In the genomic region with DNA sequence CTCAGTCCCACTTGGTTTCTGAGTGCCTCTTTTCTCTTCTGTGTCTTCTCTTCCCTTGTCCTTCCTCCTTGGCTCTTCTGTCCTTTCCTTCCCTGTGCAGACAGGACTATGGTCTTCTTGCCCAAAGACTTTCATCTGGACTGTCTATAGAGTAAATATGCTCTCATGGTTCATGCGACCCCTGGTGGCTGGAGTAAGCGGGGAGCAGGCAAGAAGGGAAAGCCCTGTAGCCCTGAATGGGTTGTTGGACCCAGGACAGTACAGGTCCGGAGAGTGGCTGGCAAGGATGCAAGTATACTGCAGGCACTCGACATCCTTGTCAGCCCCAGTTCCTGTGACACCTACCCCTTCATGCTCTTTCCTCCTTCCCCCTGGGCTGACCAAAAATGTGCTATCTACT, we compare ENCODE assay signal across 9 mouse cellular contexts. TPM values are rescaled to one million over a fixed set of nuclear protein-coding genes. Genes with fewer than 3 reads are reported as not detected.
A peak's percentile ranks its signal among the peaks of the same experiment; 100 is the strongest.
DNase-seq lines count a peak whose midpoint lies in the region; ATAC-seq lines count a peak whose summit lies in the region.
"Had no signal": no experiment of that assay in that cellular context is flagged by ENCODE, and none has a peak within 500 bp of the region (broad histone marks: within the 10 kb centered on the region; RNA-seq: fewer than 3 reads in every experiment).

No protein-coding gene starts in this region.

- peaks cover 58% of the 10 kb centered on the region for H3K36me3 ChIP-seq in liver, embryonic 13.5 days
- peaks cover 18% of the 10 kb centered on the region for H3K36me3 ChIP-seq in neural tube, embryonic 11.5 days (ENCODE audit: control insufficient read depth, insufficient read depth, low read length)

- H3K9ac ChIP-seq in liver, embryonic 13.5 days: no peak overlapping the region
- H3K9ac ChIP-seq in neural tube, embryonic 11.5 days (ENCODE audit: low read length): no peak overlapping the region
- H3K9ac ChIP-seq: embryonic facial prominence, embryonic 12.5 days had no signal

- H3K4me2 ChIP-seq in liver, embryonic 13.5 days: no peak overlapping the region
- H3K4me2 ChIP-seq in neural tube, embryonic 11.5 days (ENCODE audit: low read depth): no peak overlapping the region
- H3K4me2 ChIP-seq: embryonic facial prominence, embryonic 12.5 days had no signal

- no peaks in the 10 kb centered on the region for H3K9me3 ChIP-seq in liver, embryonic 13.5 days (replicated peaks)
- no peaks in the 10 kb centered on the region for H3K9me3 ChIP-seq in neural tube, embryonic 11.5 days (ENCODE audit: control insufficient read depth, low read length)
- H3K9me3 ChIP-seq: embryonic facial prominence, embryonic 12.5 days had no signal

- DNase-seq in right cerebral cortex, adult 18-20 months: peak; percentile 58
- no peak for DNase-seq in right cerebral cortex, postnatal 36 days (ENCODE audit: low spot score in 2 of 2)
- DNase-seq in cerebellum, adult 11-12 months: peak; percentile 59
- DNase-seq in frontal cortex, postnatal 36 days (ENCODE audit: low spot score in 2 of 2): peak; percentile 50 to 51
- DNase-seq in kidney, adult 9 months: peak; percentile 81
- peak; percentile 55 for DNase-seq in liver, embryonic 13.5 days
- DNase-seq in neural tube, embryonic 11.5 days (ENCODE audit: low spot score): peak; percentile 75
- peak; percentile 50 for DNase-seq in thymus, postnatal 0 days (ENCODE audit: low spot score)

- peak; percentile 39; the same call in 1 of the 2 replicates for ATAC-seq in liver, embryonic 13.5 days (ENCODE audit: low read depth)
- 0 out of 2 replicates have a peak, but pooled peaks have one; percentile 48 for ATAC-seq in neural tube, embryonic 11.5 days (ENCODE audit: insufficient read depth, low FRiP score, low TSS enrichment)

- peaks cover 7% of the 10 kb centered on the region for H3K4me1 ChIP-seq in liver, embryonic 13.5 days (replicated peaks)
- no peaks in the 10 kb centered on the region for H3K4me1 ChIP-seq in neural tube, embryonic 11.5 days (ENCODE audit: control insufficient read depth, insufficient read depth, low read length)
- H3K4me1 ChIP-seq: embryonic facial prominence, embryonic 12.5 days had no signal

- H3K4me3 ChIP-seq in liver, embryonic 13.5 days (replicated peaks): no peak overlapping the region
- H3K4me3 ChIP-seq in neural tube, embryonic 11.5 days (ENCODE audit: low read depth, low read length): no peak overlapping the region
- H3K4me3 ChIP-seq: embryonic facial prominence, embryonic 12.5 days had no signal

- 34% methylated on average over 4 of the region's 4 CpGs for WGBS in liver, embryonic 13.5 days (ENCODE audit: insufficient replicate concordance)
- 45% methylated on average over 4 of the region's 4 CpGs for WGBS in neural tube, embryonic 11.5 days

- H3K27me3 ChIP-seq in liver, embryonic 13.5 days: no peaks in the 10 kb centered on the region
- H3K27me3 ChIP-seq in neural tube, embryonic 11.5 days (ENCODE audit: control insufficient read depth, insufficient read depth, low read length): no peaks in the 10 kb centered on the region
- H3K27me3 ChIP-seq: embryonic facial prominence, embryonic 12.5 days had no signal

- H3K27ac ChIP-seq in liver, embryonic 13.5 days: no peak overlapping the region
- no peak overlapping the region for H3K27ac ChIP-seq in neural tube, embryonic 11.5 days (ENCODE audit: low read depth, low read length)
- H3K27ac ChIP-seq: embryonic facial prominence, embryonic 12.5 days had no signal

RNA-seq across cellular contexts. Expression of gene Slc37a4, which starts 5.2 kb away (rescaled TPM):
- 18.4 and 21.3 TPM in 2 replicates for polyA plus RNA-seq in liver, embryonic 13.5 days (2015; fragmentation: Nextera tagmentation; extraction: Ambion mirVana)
- polyA plus RNA-seq in neural tube, embryonic 11.5 days (2014; fragmentation: Nextera tagmentation; extraction: Ambion mirVana): 26.8 and 31.8 TPM in 2 replicates
- 16.4 and 18.1 TPM in 2 replicates for polyA plus RNA-seq in thymus, postnatal 0 days (2015; fragmentation: Nextera tagmentation; extraction: Ambion mirVana)

RNA-seq across cellular contexts. Expression of gene Hyou1, which starts 12.2 kb away (rescaled TPM):
- polyA plus RNA-seq in liver, embryonic 13.5 days (2015; fragmentation: Nextera tagmentation; extraction: Ambion mirVana): 15.8 and 19.0 TPM in 2 replicates
- 36.7 and 38.8 TPM in 2 replicates for polyA plus RNA-seq in neural tube, embryonic 11.5 days (2014; fragmentation: Nextera tagmentation; extraction: Ambion mirVana)
- 13.1 and 18.5 TPM in 2 replicates for polyA plus RNA-seq in thymus, postnatal 0 days (2015; fragmentation: Nextera tagmentation; extraction: Ambion mirVana)

RNA-seq across cellular contexts. Expression of gene Rps25, which starts 15.5 kb away (rescaled TPM):
- polyA plus RNA-seq in liver, embryonic 13.5 days (2015; fragmentation: Nextera tagmentation; extraction: Ambion mirVana): 1,487 and 1,590 TPM in 2 replicates
- 1,766 and 1,857 TPM in 2 replicates for polyA plus RNA-seq in neural tube, embryonic 11.5 days (2014; fragmentation: Nextera tagmentation; extraction: Ambion mirVana)
- polyA plus RNA-seq in thymus, postnatal 0 days (2015; fragmentation: Nextera tagmentation; extraction: Ambion mirVana): 3,300 and 3,396 TPM in 2 replicates

RNA-seq across cellular contexts. Expression of gene Trappc4, which starts 15.9 kb away (rescaled TPM):
- 68.3 and 69.4 TPM in 2 replicates for polyA plus RNA-seq in liver, embryonic 13.5 days (2015; fragmentation: Nextera tagmentation; extraction: Ambion mirVana)
- polyA plus RNA-seq in neural tube, embryonic 11.5 days (2014; fragmentation: Nextera tagmentation; extraction: Ambion mirVana): 204 and 214 TPM in 2 replicates
- polyA plus RNA-seq in thymus, postnatal 0 days (2015; fragmentation: Nextera tagmentation; extraction: Ambion mirVana): 166 and 171 TPM in 2 replicates

RNA-seq across cellular contexts. Expression of gene Ccdc84, which starts 26.9 kb away (rescaled TPM):
- 13.8 and 16.6 TPM in 2 replicates for polyA plus RNA-seq in liver, embryonic 13.5 days (2015; fragmentation: Nextera tagmentation; extraction: Ambion mirVana)
- polyA plus RNA-seq in neural tube, embryonic 11.5 days (2014; fragmentation: Nextera tagmentation; extraction: Ambion mirVana): 20.9 and 21.8 TPM in 2 replicates
- 24.6 and 27.0 TPM in 2 replicates for polyA plus RNA-seq in thymus, postnatal 0 days (2015; fragmentation: Nextera tagmentation; extraction: Ambion mirVana)

Comparison
In these comparisons a context has a peak if more than half of its experiments do, and no peak if none do; other contexts are left out.
1. DNase-seq: peak in right cerebral cortex, adult 18-20 months (single experiment), cerebellum, adult 11-12 months (single experiment), frontal cortex, postnatal 36 days (2 of 2), kidney, adult 9 months (single experiment), liver, embryonic 13.5 days (single experiment), neural tube, embryonic 11.5 days (single experiment) and thymus, postnatal 0 days (single experiment); none in right cerebral cortex, postnatal 36 days (0 of 2).